25 mouse cellular contexts compared by ENCODE assay signal in the genomic region with DNA sequence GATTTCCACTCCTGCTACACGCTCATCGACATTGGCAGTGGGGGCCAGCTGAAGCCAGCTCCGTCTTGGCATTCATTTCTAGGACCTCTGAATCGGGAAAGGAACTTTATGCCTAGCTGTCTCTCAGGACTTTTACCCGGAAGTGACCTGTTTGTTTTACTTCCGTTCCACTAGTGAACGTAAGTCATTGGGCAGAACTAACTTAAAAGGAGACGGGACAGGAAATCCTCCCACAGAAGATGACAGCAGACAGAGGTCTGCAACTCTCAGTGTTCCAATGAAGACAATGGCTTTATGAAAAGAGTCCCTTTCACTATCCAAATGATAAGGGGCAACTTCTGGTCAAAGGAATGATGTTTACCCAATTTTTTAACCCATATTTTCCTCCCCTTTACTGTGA.
DNase-seq lines count a peak whose midpoint lies in the region; ATAC-seq and TF ChIP-seq lines count a peak whose summit lies in the region.
"Had no signal": no experiment of that assay in that cellular context is flagged by ENCODE, and none has a peak within 500 bp of the region (broad histone marks: within the 10 kb centered on the region; RNA-seq: fewer than 3 reads in every experiment).

No protein-coding gene starts in this region.

- no peaks in the 10 kb centered on the region for H3K27me3 ChIP-seq in kidney, adult 2 months (replicated peaks; ENCODE audit: control insufficient read depth, insufficient read depth, low read length)
- no peaks in the 10 kb centered on the region for H3K27me3 ChIP-seq in lung, embryonic 14.5 days (ENCODE audit: insufficient read depth, low read length)
- H3K27me3 ChIP-seq: forebrain, embryonic 13.5 days; heart, embryonic 15.5 days; hindbrain, embryonic 13.5 days; limb, embryonic 13.5 days; midbrain, embryonic 15.5 days; neural tube, embryonic 12.5 days had no signal

- no peaks in the 10 kb centered on the region for H3K4me1 ChIP-seq in kidney, adult 2 months (ENCODE audit: control insufficient read depth, insufficient read depth, low read length)
- H3K4me1 ChIP-seq in lung, embryonic 14.5 days (ENCODE audit: insufficient read depth) = 0 out of 2 replicates have a peak, but pooled peaks cover 4% of the 10 kb centered on the region
- H3K4me1 ChIP-seq: forebrain, embryonic 13.5 days; heart, embryonic 15.5 days; hindbrain, embryonic 13.5 days; limb, embryonic 13.5 days; midbrain, embryonic 10.5 days; midbrain, embryonic 15.5 days; neural tube, embryonic 12.5 days had no signal

- DNase-seq in kidney, adult 2 months = peak; percentile 10
- no peak for DNase-seq in kidney, adult 18-20 months
- peak; percentile 43 for DNase-seq in lung, embryonic 14.5 days
- DNase-seq in lung, postnatal 14 days = no peak
- peak; percentile 12 for DNase-seq in naive thymus-derived CD4-positive, alpha-beta T cell, adult 2 months (ENCODE audit: low read depth)
- no peak for DNase-seq in embryo, embryonic 9.5 days (ENCODE audit: extremely low spot score)
- DNase-seq: adrenal gland, adult 2 months; cerebellum, adult 2 months; cerebellum, postnatal 14 days; gastrocnemius, postnatal 14 days; layer of hippocampus, adult 9-11 months; right cerebral cortex, postnatal 4 days; thymus, adult 18-20 months; thymus, postnatal 4 days had no signal

- ATAC-seq in lung, embryonic 14.5 days (ENCODE audit: insufficient read depth) = no peak
- ATAC-seq in activated CD4-positive, CD25-positive, alpha-beta regulatory T cell, adult 4 months = peak; percentile 46
- ATAC-seq: forebrain, embryonic 13.5 days; midbrain, embryonic 15.5 days had no signal

- no peak overlapping the region for H3K4me3 ChIP-seq in kidney, adult 2 months (ENCODE audit: insufficient read depth, low read depth, low read length)
- no peak overlapping the region for H3K4me3 ChIP-seq in lung, embryonic 14.5 days (ENCODE audit: low read depth, low read length)
- H3K4me3 ChIP-seq: forebrain, embryonic 13.5 days; heart, embryonic 10.5 days; heart, embryonic 15.5 days; hindbrain, embryonic 13.5 days; limb, embryonic 13.5 days; midbrain, embryonic 10.5 days; midbrain, embryonic 15.5 days; neural tube, embryonic 12.5 days had no signal

- H3K4me2 ChIP-seq in lung, embryonic 14.5 days = no peak overlapping the region
- H3K4me2 ChIP-seq: forebrain, embryonic 13.5 days; heart, embryonic 15.5 days; hindbrain, embryonic 13.5 days; limb, embryonic 13.5 days; liver, embryonic 11.5 days; midbrain, embryonic 15.5 days; neural tube, embryonic 12.5 days had no signal

- no peak overlapping the region for H3K9ac ChIP-seq in lung, embryonic 14.5 days
- H3K9ac ChIP-seq: forebrain, embryonic 13.5 days; heart, embryonic 15.5 days; hindbrain, embryonic 13.5 days; limb, embryonic 13.5 days; midbrain, embryonic 15.5 days; neural tube, embryonic 12.5 days had no signal

- H3K36me3 ChIP-seq in kidney, adult 2 months (ENCODE audit: control insufficient read depth, insufficient read depth, low read length) = no peaks in the 10 kb centered on the region
- H3K36me3 ChIP-seq in lung, embryonic 14.5 days (ENCODE audit: insufficient read depth) = no peaks in the 10 kb centered on the region
- H3K36me3 ChIP-seq: heart, embryonic 10.5 days; heart, embryonic 15.5 days; hindbrain, embryonic 13.5 days; limb, embryonic 13.5 days; midbrain, embryonic 10.5 days; midbrain, embryonic 15.5 days; neural tube, embryonic 12.5 days had no signal

- no peaks in the 10 kb centered on the region for H3K9me3 ChIP-seq in lung, embryonic 14.5 days (ENCODE audit: low read depth, low read length)
- H3K9me3 ChIP-seq: forebrain, embryonic 13.5 days; heart, embryonic 10.5 days; heart, embryonic 15.5 days; hindbrain, embryonic 13.5 days; limb, embryonic 13.5 days; midbrain, embryonic 10.5 days; midbrain, embryonic 15.5 days; neural tube, embryonic 12.5 days had no signal

- TF ChIP-seq CTCF in kidney, adult 2 months (conservative IDR thresholded peaks at IDR 0.05; ENCODE audit: insufficient read depth, insufficient read length, low read depth, low read length) = no peak
- TF ChIP-seq CTCF in lung, embryonic 14.5 days (IDR thresholded peaks at IDR 0.05; ENCODE audit: low read depth) = no peak

- no peak overlapping the region for H3K27ac ChIP-seq in kidney, adult 2 months (ENCODE audit: insufficient read depth, low read depth, low read length)
- no peak overlapping the region for H3K27ac ChIP-seq in lung, embryonic 14.5 days (ENCODE audit: low read depth)
- H3K27ac ChIP-seq: forebrain, embryonic 13.5 days; heart, embryonic 10.5 days; heart, embryonic 15.5 days; hindbrain, embryonic 13.5 days; limb, embryonic 13.5 days; midbrain, embryonic 10.5 days; midbrain, embryonic 15.5 days; neural tube, embryonic 12.5 days; stomach, postnatal 0 days had no signal

- no peak for TF ChIP-seq POLR2A in kidney, adult 2 months (IDR thresholded peaks at IDR 0.05; ENCODE audit: low read depth, low read length)

- WGBS in kidney, adult 2 months = 29% methylated on average over 8 of the region's 8 CpGs
- WGBS in lung, embryonic 14.5 days = 39% methylated on average over 8 of the region's 8 CpGs

Comparison
In these comparisons a context has a peak if more than half of its experiments do, and no peak if none do; other contexts are left out.
1. DNase-seq: peak in kidney, adult 2 months (single experiment), lung, embryonic 14.5 days (single experiment) and naive thymus-derived CD4-positive, alpha-beta T cell, adult 2 months (single experiment); none in kidney, adult 18-20 months (single experiment), lung, postnatal 14 days (single experiment) and embryo, embryonic 9.5 days (single experiment).